Mouse (Mus musculus) liver, adult 2 months (tissue): ENCODE data around the gene Herc3.

ENCODE experiments used
- CTCF ChIP-seq: fragments of 200-500 bp; IDR thresholded peaks from 2 replicates; pipeline ENCODE4 v1.5.1; 2011; ENCODE audit warnings: low read depth, low read length, control low read depth
- POLR2A ChIP-seq: fragments of 200-500 bp; IDR thresholded peaks from 2 replicates; pipeline ENCODE4 v1.6.1; 2011; ENCODE audit warnings: low read length, control low read depth; ENCODE audit not compliant: insufficient read depth; ENCODE audit errors: extremely low read depth

DNA sequence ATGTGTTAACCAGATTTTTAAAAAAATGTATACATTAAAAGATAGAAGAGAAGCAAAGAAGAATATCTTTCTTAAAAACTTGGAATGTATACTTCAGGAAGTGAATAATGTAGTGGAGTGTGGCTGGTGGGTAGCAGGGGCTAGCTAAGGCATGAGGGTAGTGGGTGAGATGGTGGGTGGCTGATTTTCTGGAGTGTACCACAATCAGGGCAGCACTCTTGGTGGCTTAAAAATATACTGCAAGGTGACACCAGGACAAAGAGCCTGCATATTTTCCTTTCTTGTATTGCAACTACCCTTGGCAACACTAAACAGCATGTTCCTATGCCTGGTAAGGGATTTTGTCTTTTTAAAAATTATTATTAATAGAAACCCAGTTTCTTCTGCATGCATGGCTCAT, 133.3 kb downstream of the Herc3 start:
- TF ChIP-seq CTCF (no peak), POLR2A (no peak)
